11 mouse cellular contexts compared by ENCODE assay signal in genomic region chr3:102023829-102024228, GRCm38 (mm10). TPM values are rescaled to one million over a fixed set of nuclear protein-coding genes. Genes with fewer than 3 reads are reported as not detected.
DNase-seq lines count a peak whose midpoint lies in the region; ATAC-seq and TF ChIP-seq lines count a peak whose summit lies in the region.
"Had no signal": no experiment of that assay in that cellular context is flagged by ENCODE, and none has a peak within 500 bp of the region (broad histone marks: within the 10 kb centered on the region; RNA-seq: fewer than 3 reads in every experiment).

No protein-coding gene starts in this region.

- H3K9ac ChIP-seq in ES-E14 (ENCODE audit: insufficient read depth, low read depth, low read length, poor library complexity, severe bottlenecking): no peak overlapping the region
- no peak overlapping the region for H3K9ac ChIP-seq in hindbrain, embryonic 11.5 days (ENCODE audit: low read depth, low read length)

- no peaks in the 10 kb centered on the region for H3K9me3 ChIP-seq in ES-E14 (ENCODE audit: control insufficient read depth, insufficient read depth, low read depth, low read length)
- H3K9me3 ChIP-seq in hindbrain, embryonic 11.5 days (ENCODE audit: control insufficient read depth, low read length): no peaks in the 10 kb centered on the region

- in situ Hi-C loops in ES-E14 (cut with MboI; ENCODE audit: low sequenced_read_pairs in 2 of 2, unreplicated experiment in 2 of 2): no loop called here

- H3K27ac ChIP-seq in ES-E14 (ENCODE audit: insufficient read depth, low read depth, low read length, poor library complexity, severe bottlenecking): no peak overlapping the region
- peak overlapping the region; percentile 85 for H3K27ac ChIP-seq in hindbrain, embryonic 11.5 days (ENCODE audit: low read depth, low read length)
- H3K27ac ChIP-seq: macrophage had no signal

- WGBS in hindbrain, embryonic 11.5 days: 2% methylated on average over 5 of the region's 5 CpGs

- H3K4me2 ChIP-seq in hindbrain, embryonic 11.5 days (replicated peaks; ENCODE audit: low read depth, low read length): peak overlapping the region; percentile 44

- peak; percentile 51 to 58 for DNase-seq in cerebellum, postnatal 10 days
- DNase-seq in cerebellum, adult 8-10 months: no peak
- no peak for DNase-seq in ES-E14 (ENCODE audit: low read depth, low spot score)
- peak; percentile 55 for DNase-seq in hindbrain, embryonic 11.5 days (ENCODE audit: low spot score)
- peak; percentile 41 for DNase-seq in mesoderm, embryonic 11.5 days (ENCODE audit: low read depth, low spot score)
- no peak for DNase-seq in frontal cortex, postnatal 36 days (ENCODE audit: low spot score in 2 of 2)
- no peak for DNase-seq in adrenal gland, adult (ENCODE audit: inconsistent age in 2 of 2, low spot score in 1 of 2)
- DNase-seq in left cerebral cortex, adult 18-20 months (ENCODE audit: low spot score in 2 of 2): no peak

- peaks cover 0 to 13% of the 10 kb centered on the region in 2 experiments; a peak in 2 of 4 replicates for H3K4me1 ChIP-seq in ES-E14 (ENCODE audit: control insufficient read depth in 2 of 2, insufficient read depth in 2 of 2, low read length in 2 of 2, poor library complexity in 1 of 2)
- H3K4me1 ChIP-seq in hindbrain, embryonic 11.5 days (replicated peaks; ENCODE audit: control insufficient read depth, insufficient read depth, low read length): no peaks in the 10 kb centered on the region; the same call in 1 of the 2 replicates

- peak overlapping the region; percentile 32 to 38; a peak in 2 of 4 replicates for H3K4me3 ChIP-seq in ES-E14 (ENCODE audit: insufficient read depth in 1 of 2, low read depth in 1 of 2, low read length in 2 of 2, poor library complexity in 1 of 2, severe bottlenecking in 1 of 2)
- H3K4me3 ChIP-seq in hindbrain, embryonic 11.5 days (ENCODE audit: low read depth, low read length): peak overlapping the region; percentile 19

- no peaks in the 10 kb centered on the region for H3K27me3 ChIP-seq in hindbrain, embryonic 11.5 days (ENCODE audit: control insufficient read depth, insufficient read depth, low read length)

- H3K36me3 ChIP-seq in ES-E14 (ENCODE audit: control insufficient read depth, insufficient read depth, low read length, poor library complexity, severe bottlenecking): no peaks in the 10 kb centered on the region
- no peaks in the 10 kb centered on the region for H3K36me3 ChIP-seq in hindbrain, embryonic 11.5 days (ENCODE audit: control insufficient read depth, insufficient read depth, low read length)

- ATAC-seq in hindbrain, embryonic 11.5 days (ENCODE audit: low FRiP score): peak; percentile 53

TF ChIP-seq in ES-E14, 5 proteins besides CTCF, POLR2A, EP300 and RAD21:
- TF ChIP-seq HCFC1 (IDR thresholded peaks at IDR 0.05; ENCODE audit: borderline replicate concordance, insufficient read depth, low read length) (no peak), ZC3H11A (IDR thresholded peaks at IDR 0.05; ENCODE audit: borderline replicate concordance, low read depth, low read length) (no peak), MAFK (IDR thresholded peaks at IDR 0.05; ENCODE audit: insufficient read depth, low read depth, low read length) (no peak), CHD2 (IDR thresholded peaks at IDR 0.05; ENCODE audit: low read depth, low read length) (no peak), ZNF384 (IDR thresholded peaks at IDR 0.05; ENCODE audit: low read depth, low read length) (no peak)
TF ChIP-seq in ES-E14: peak in this region for 0.

RNA-seq across cellular contexts. Expression of gene Nhlh2, which starts 14.0 kb away (rescaled TPM):
- total RNA-seq in ES-E14 (2012; rRNA removed): not detected in 2 replicates
- 173 and 196 TPM in 2 replicates for polyA plus RNA-seq in hindbrain, embryonic 11.5 days (2014; fragmentation: Nextera tagmentation; extraction: Ambion mirVana)
- total RNA-seq in left cerebral cortex, adult 18-20 months (2021): under 1 TPM; 0.16 to 0.40 TPM
- total RNA-seq: adrenal gland, adult 18-20 months had no signal
- polyA plus RNA-seq: macrophage; spleen, adult 2 months had no signal

Comparison
In these comparisons a context has a peak if more than half of its experiments do, and no peak if none do; other contexts are left out.
1. DNase-seq: peak in cerebellum, postnatal 10 days (2 of 2), hindbrain, embryonic 11.5 days (single experiment) and mesoderm, embryonic 11.5 days (single experiment); none in cerebellum, adult 8-10 months (single experiment), ES-E14 (single experiment), frontal cortex, postnatal 36 days (0 of 2), adrenal gland, adult (0 of 2) and left cerebral cortex, adult 18-20 months (0 of 2).